Mouse (Mus musculus): ENCODE measurements around the gene Pla2g4d.

GRCm38 (mm10) chr2:120235947-120236640 lies 52.9 kb downstream of the Pla2g4d start:
- TF ChIP-seq MAX (IDR thresholded peaks at IDR 0.05; ENCODE audit: low read depth) (no peak), MYOG (IDR thresholded peaks at IDR 0.05; ENCODE audit: control insufficient read depth in 1 of 3, insufficient read depth in 1 of 3, insufficient read length in 2 of 3, low read depth in 2 of 3) (no peak), USF1 (IDR thresholded peaks at IDR 0.05; ENCODE audit: low read depth) (no peak)

Data from myocyte (in vitro differentiated cells).